Mouse (Mus musculus) ES-Bruce4 (cell line): ENCODE measurements around the gene 6330403K07Rik. TPM values are rescaled to one million over a fixed set of nuclear protein-coding genes. Genes with fewer than 3 reads are reported as not detected.

Source experiments
- H3K27ac ChIP-seq: 2 replicates; pipeline ENCODE4 v1.5.1; 2012; ENCODE audit warnings: low read length, inconsistent platforms; ENCODE audit not compliant: insufficient read depth
- H3K27me3 ChIP-seq: 2 replicates; pipeline ENCODE4 v1.6.1; 2012; ENCODE audit warnings: mild to moderate bottlenecking, low read length, inconsistent platforms; ENCODE audit not compliant: control insufficient read depth, poor library complexity, insufficient read depth, severe bottlenecking
- H3K36me3 ChIP-seq: 2 replicates; pipeline ENCODE4 v1.6.1; 2012; ENCODE audit warnings: inconsistent platforms, mild to moderate bottlenecking, low read length, moderate library complexity; ENCODE audit not compliant: control insufficient read depth, poor library complexity, insufficient read depth, severe bottlenecking
- H3K4me1 ChIP-seq: one replicate; pipeline ENCODE4 v1.8.1; 2011; ENCODE audit warnings: low read length; ENCODE audit not compliant: control insufficient read depth, insufficient read depth
- H3K4me3 ChIP-seq: 2 replicates; pipeline ENCODE4 v1.5.1; 2011; ENCODE audit warnings: low read depth, mild to moderate bottlenecking, low read length
- H3K9ac ChIP-seq: 2 replicates; pipeline ENCODE4 v1.6.1; 2012; ENCODE audit warnings: low read depth, mild to moderate bottlenecking, inconsistent platforms; ENCODE audit not compliant: poor library complexity, severe bottlenecking
- H3K9me3 ChIP-seq: replicated peaks from 2 replicates; pipeline ENCODE4 v1.6.1; 2012; ENCODE audit warnings: mild to moderate bottlenecking, low read length, inconsistent platforms; ENCODE audit not compliant: control insufficient read depth, poor library complexity, insufficient read depth, severe bottlenecking
- CTCF ChIP-seq: IDR thresholded peaks from one replicate; pipeline ENCODE4 v1.8.1; 2011; ENCODE audit warnings: low read depth, low read length
- EP300 ChIP-seq: IDR thresholded peaks from 2 replicates; pipeline ENCODE4 v1.6.1; 2011; ENCODE audit warnings: low read depth, low read length; ENCODE audit not compliant: insufficient read depth
- POLR2A ChIP-seq: IDR thresholded peaks from one replicate; pipeline ENCODE4 v1.8.1; 2011; ENCODE audit warnings: low read length; ENCODE audit not compliant: insufficient read depth
- polyA plus RNA-seq: library from polyadenylated mRNA; stranded (reverse); fragments of >200 nt; gene quantifications from 2 replicates; pipeline ENCODE4 v1.2.4, GENCODE M21; 2011; ENCODE audit warnings: low read depth; ENCODE audit not compliant: missing spikeins, insufficient read depth, insufficient read length

6330403K07Rik gene
- polyA plus RNA-seq: 3.7 and 4.3 TPM in 2 replicates

DNA sequence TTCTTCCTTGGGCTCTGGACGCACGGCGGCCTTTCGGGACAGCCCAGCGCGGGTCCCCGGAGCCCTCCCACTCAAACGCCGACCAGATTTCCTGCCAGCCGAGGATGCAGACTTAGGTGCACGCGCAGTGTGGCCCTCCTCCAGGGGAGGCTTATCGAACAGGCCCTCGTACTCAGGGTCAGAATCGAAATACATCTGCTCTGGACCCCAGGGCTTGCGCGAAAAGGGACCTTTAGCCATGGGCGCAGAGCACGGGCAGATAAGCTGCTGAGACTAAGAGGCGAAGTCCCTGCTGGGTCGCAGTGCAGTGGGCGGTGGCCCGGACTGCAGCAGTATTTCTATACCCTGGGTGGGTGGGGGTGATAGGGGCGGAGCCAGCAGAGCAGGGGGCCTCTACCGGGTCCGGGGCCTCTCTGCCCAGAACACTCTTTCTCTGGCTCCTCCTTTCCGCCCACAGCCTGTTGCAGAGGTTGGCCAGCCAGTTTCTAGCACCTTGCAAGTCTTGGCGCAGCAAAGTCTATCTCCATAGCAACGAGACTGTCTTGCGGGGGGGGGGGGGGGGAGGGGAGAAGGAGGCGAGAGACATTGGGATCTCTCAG is at the start of gene 6330403K07Rik:
Gene 6330403K07Rik (minus strand): TSS at position 351 of the 599 bp plus-strand sequence.
- no peak within 1 kb of the TSS for H3K27ac ChIP-seq
- H3K27me3 ChIP-seq: peaks cover 3% of the 10 kb centered on the region; the same call in 1 of the 2 replicates
- H3K9me3 ChIP-seq: 0 out of 2 replicates have a peak, but pooled peaks cover 2% of the 10 kb centered on the region
- TF ChIP-seq EP300 (no peak), CTCF (no peak), POLR2A (no peak)
- no peaks in the 10 kb centered on the region for H3K4me1 ChIP-seq
- H3K36me3 ChIP-seq: peaks cover 3% of the 10 kb centered on the region; the same call in 1 of the 2 replicates
- H3K9ac ChIP-seq: peak within 1 kb of the TSS; percentile 39
- H3K4me3 ChIP-seq: peak within 1 kb of the TSS; percentile 78

DNA sequence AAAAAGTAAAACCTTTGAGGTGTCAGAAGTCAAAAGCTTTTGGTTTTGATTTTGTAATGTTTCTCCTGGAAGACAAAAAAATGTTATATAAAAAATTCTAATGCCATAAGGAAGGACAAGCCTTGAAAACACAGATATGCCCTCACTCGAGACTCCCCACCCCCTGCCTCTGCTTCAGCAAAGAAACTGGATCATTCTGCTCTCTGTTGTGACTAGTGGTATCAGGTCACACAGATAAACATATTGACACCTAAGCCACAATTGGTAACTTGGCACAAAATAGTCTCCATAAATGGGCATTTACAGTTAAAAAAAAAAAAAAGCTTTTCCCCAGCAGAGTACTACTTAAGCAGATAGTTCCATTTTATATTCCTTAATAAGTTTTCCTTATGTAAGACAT is 43.0 kb upstream of the 6330403K07Rik start:
- no peak overlapping the region for H3K9ac ChIP-seq
- H3K9me3 ChIP-seq: peaks cover 47% of the 10 kb centered on the region
- H3K4me3 ChIP-seq: no peak overlapping the region
- no peaks in the 10 kb centered on the region for H3K36me3 ChIP-seq
- H3K27ac ChIP-seq: no peak overlapping the region
- no peak for TF ChIP-seq POLR2A
- H3K27me3 ChIP-seq: peaks cover 1% of the 10 kb centered on the region; the same call in 1 of the 2 replicates
- H3K4me1 ChIP-seq: no peaks in the 10 kb centered on the region

DNA sequence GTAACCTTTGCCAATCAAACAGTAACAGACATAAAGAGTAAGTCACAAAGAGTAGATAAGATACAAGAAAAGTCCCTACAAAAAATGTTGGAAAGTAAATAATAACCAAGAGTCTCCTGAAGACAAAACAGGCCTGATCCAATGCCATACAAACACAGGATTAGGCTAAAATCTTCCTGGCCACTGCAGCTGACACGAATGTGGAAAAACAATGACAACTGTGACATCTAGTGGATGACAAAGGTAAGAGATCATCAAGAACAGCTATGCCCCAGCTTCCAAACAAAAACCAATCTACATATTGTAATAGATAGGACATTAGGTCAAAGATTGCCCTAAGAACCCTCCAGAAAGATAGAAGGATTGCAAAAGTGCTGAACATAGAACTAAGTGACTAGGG is 19.2 kb upstream of the 6330403K07Rik start:
- TF ChIP-seq POLR2A (no peak), EP300 (no peak), CTCF (no peak)
- no peaks in the 10 kb centered on the region for H3K9me3 ChIP-seq
- no peaks in the 10 kb centered on the region for H3K27me3 ChIP-seq
- H3K27ac ChIP-seq: no peak overlapping the region
- H3K36me3 ChIP-seq: no peaks in the 10 kb centered on the region
- H3K9ac ChIP-seq: no peak overlapping the region
- no peak overlapping the region for H3K4me3 ChIP-seq
- no peaks in the 10 kb centered on the region for H3K4me1 ChIP-seq

DNA sequence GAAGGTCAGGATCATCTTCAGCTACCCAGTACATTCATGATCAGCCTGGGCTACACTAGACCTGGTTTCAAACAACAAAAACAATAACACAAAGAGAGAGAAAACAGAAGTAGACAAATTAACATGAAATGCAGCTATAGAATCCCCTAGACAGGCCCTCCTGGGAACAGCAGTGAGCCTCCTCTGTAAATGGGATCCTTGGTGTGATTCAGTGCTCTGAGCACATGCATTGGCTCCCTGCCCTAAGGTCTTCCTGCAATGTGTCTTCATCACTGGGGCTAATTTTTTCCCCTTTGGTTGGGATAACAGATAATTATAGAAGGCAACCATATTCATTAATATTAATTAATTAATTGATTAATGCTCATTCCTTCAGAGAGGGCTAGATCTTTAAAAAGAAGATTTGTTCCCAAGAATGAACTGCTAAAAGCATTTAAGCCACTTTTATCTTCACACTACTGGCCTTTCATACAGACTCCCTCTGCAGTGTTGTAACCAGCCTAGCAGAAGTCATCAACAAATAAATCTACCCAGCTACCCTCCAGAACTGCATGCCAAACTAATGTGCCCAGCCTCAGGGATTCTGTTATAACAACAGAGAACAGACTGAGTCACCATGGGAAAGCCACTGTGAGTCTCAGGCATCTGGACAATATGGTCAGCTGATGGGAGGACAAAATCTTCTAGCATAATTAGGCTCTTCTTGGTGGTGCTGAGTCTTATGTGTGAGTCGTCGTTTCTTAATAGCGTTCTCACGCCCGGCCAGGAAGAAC is 6.4 kb upstream of the 6330403K07Rik start:
- TF ChIP-seq POLR2A: no peak
- no peak for TF ChIP-seq CTCF
- TF ChIP-seq EP300: no peak
- peaks cover 3% of the 10 kb centered on the region; the same call in 1 of the 2 replicates for H3K27me3 ChIP-seq
- no peak overlapping the region for H3K27ac ChIP-seq
- H3K36me3 ChIP-seq: no peaks in the 10 kb centered on the region
- no peaks in the 10 kb centered on the region for H3K4me1 ChIP-seq
- H3K4me3 ChIP-seq: no peak overlapping the region
- H3K9me3 ChIP-seq: peaks cover 19% of the 10 kb centered on the region
- H3K9ac ChIP-seq: no peak overlapping the region

DNA sequence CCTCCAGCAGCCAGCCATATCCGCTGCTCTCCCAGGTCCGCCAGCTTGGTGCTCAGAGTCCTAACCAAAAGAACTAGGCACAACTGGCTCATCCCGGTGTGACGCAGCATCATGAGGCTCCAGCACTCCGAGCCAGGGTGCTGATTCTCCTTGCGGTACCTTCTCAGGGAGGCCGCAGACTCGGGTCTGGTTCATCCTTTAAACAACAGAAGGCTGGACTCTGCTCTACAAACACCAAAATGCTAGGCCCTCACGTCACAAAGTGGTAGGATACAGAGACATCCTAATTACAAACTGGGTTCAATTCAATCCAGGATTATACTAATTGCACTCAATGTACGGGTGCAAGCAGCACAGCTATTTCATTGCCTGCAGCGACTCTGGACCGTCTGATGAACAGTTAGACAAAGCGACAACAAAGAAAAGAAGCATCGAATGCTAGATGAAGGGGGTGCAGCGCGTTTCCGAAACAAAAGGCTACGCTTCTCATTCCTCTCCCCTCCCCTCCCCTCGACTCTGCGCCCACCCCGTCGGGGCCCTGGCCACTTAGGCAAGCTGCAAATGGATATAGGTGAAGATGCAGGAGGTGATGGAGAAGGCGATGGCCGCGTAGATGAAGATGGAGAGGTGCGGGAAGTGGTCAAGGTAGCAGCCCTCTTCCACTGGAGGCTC is 686 bp downstream of the 6330403K07Rik start:
- Histone ChIP-seq H3K9ac (peak overlapping the region; percentile 39), H3K9me3 (no peaks in the 10 kb centered on the region), H3K27me3 (peaks cover 3% of the 10 kb centered on the region; the same call in 1 of the 2 replicates), H3K4me1 (no peaks in the 10 kb centered on the region), H3K36me3 (peaks cover 8% of the 10 kb centered on the region; the same call in 1 of the 2 replicates), H3K4me3 (peak overlapping the region; percentile 78), H3K27ac (no peak overlapping the region)
- TF ChIP-seq CTCF (no peak), EP300 (no peak), POLR2A (no peak)
